Mouse (Mus musculus): ENCODE results near the gene Gm49396. TPM values are rescaled to one million over a fixed set of nuclear protein-coding genes. Genes with fewer than 3 reads are reported as not detected.
A peak's percentile ranks its signal among the peaks of the same experiment; 100 is the strongest.

The Gm49396 gene
- total and polyA plus RNA-seq, 3 experiments, result 2.6 to 4.7 (median 3.9) TPM

- DNase-seq (ENCODE audit: low spot score) (no peak), ATAC-seq (ENCODE audit: extremely low read depth, insufficient number of reproducible peaks, low FRiP score, poor library complexity, severe bottlenecking) (peak; percentile 45; the same call in 1 of the 2 replicates)
- Histone ChIP-seq H3K27me3 (ENCODE audit: insufficient read depth, low read length) (no peaks in the 10 kb centered on the region), H3K9me3 (replicated peaks) (no peaks in the 10 kb centered on the region), H3K4me1 (ENCODE audit: insufficient read depth, low read depth, low read length) (peaks cover 35% of the 10 kb centered on the region), H3K36me3 (replicated peaks) (peaks cover 66% of the 10 kb centered on the region), H3K4me3 (ENCODE audit: low read depth, low read length) (peak overlapping the region; percentile 78)
- TF ChIP-seq CTCF (IDR thresholded peaks at IDR 0.05; ENCODE audit: low read depth, low read length), result no peak
- no peak for TF ChIP-seq POLR2AphosphoS5 (IDR thresholded peaks at IDR 0.05; ENCODE audit: insufficient replicate concordance, low read depth, low read length)
- no peak for TF ChIP-seq TAL1 (conservative IDR thresholded peaks at IDR 0.05; ENCODE audit: low read depth, low read length)
- no peak for TF ChIP-seq GATA2 (IDR thresholded peaks at IDR 0.05; ENCODE audit: borderline replicate concordance, low read depth, low read length)
- no peak for TF ChIP-seq GATA1 (IDR thresholded peaks at IDR 0.05; ENCODE audit: borderline replicate concordance, low read length)
Observed at GRCm38 (mm10) chr7:30551445-30552101, 11.6 kb upstream of the Gm49396 start.

GRCm38 (mm10) chr7:30552102-30553020 lies 10.8 kb upstream of the Gm49396 start, which contains the start of the genes Hspb6 and Proser3:
Gene Hspb6, plus strand, starts transcription at chr7:30552178.
Gene Proser3, minus strand, starts transcription at chr7:30552299.
- Histone ChIP-seq H3K36me3 (replicated peaks) (peaks cover 70% of the 10 kb centered on the region), H3K4me3 (ENCODE audit: low read depth, low read length) (peak within 1 kb of the TSS; percentile 78), H3K27me3 (ENCODE audit: insufficient read depth, low read length) (no peaks in the 10 kb centered on the region), H3K9me3 (replicated peaks) (no peaks in the 10 kb centered on the region), H3K4me1 (ENCODE audit: insufficient read depth, low read depth, low read length) (peaks cover 35% of the 10 kb centered on the region)
- 0 out of 2 replicates have a peak, but pooled peaks have one; percentile 60 for TF ChIP-seq POLR2AphosphoS5 (IDR thresholded peaks at IDR 0.05; ENCODE audit: insufficient replicate concordance, low read depth, low read length)
- TF ChIP-seq GATA2 (IDR thresholded peaks at IDR 0.05; ENCODE audit: borderline replicate concordance, low read depth, low read length), result no peak
- no peak for TF ChIP-seq GATA1 (IDR thresholded peaks at IDR 0.05; ENCODE audit: borderline replicate concordance, low read length)
- TF ChIP-seq CTCF (IDR thresholded peaks at IDR 0.05; ENCODE audit: low read depth, low read length), result no peak
- DNase-seq (ENCODE audit: low spot score), result peak; percentile 96
- peak; percentile 94 for ATAC-seq (ENCODE audit: extremely low read depth, insufficient number of reproducible peaks, low FRiP score, poor library complexity, severe bottlenecking)

GRCm38 (mm10) chr7:30553021-30553589 lies 10.0 kb upstream of the Gm49396 start:
- H3K4me1 ChIP-seq (ENCODE audit: insufficient read depth, low read depth, low read length), result peaks cover 41% of the 10 kb centered on the region
- no peaks in the 10 kb centered on the region for H3K27me3 ChIP-seq (ENCODE audit: insufficient read depth, low read length)
- DNase-seq (ENCODE audit: low spot score) (no peak), ATAC-seq (ENCODE audit: extremely low read depth, insufficient number of reproducible peaks, low FRiP score, poor library complexity, severe bottlenecking) (no peak)
- no peaks in the 10 kb centered on the region for H3K9me3 ChIP-seq (replicated peaks)
- H3K36me3 ChIP-seq (replicated peaks), result peaks cover 72% of the 10 kb centered on the region
- TF ChIP-seq GATA2 (IDR thresholded peaks at IDR 0.05; ENCODE audit: borderline replicate concordance, low read depth, low read length) (no peak), CTCF (IDR thresholded peaks at IDR 0.05; ENCODE audit: low read depth, low read length) (no peak), POLR2AphosphoS5 (IDR thresholded peaks at IDR 0.05; ENCODE audit: insufficient replicate concordance, low read depth, low read length) (no peak), GATA1 (IDR thresholded peaks at IDR 0.05; ENCODE audit: borderline replicate concordance, low read length) (no peak), TAL1 (conservative IDR thresholded peaks at IDR 0.05; ENCODE audit: low read depth, low read length) (no peak)
- H3K4me3 ChIP-seq (ENCODE audit: low read depth, low read length), result peak overlapping the region; percentile 78

- DNase-seq (ENCODE audit: low spot score) (no peak), ATAC-seq (ENCODE audit: extremely low read depth, insufficient number of reproducible peaks, low FRiP score, poor library complexity, severe bottlenecking) (no peak)
- H3K27me3 ChIP-seq (ENCODE audit: insufficient read depth, low read length), result no peaks in the 10 kb centered on the region
- peaks cover 50% of the 10 kb centered on the region for H3K4me1 ChIP-seq (ENCODE audit: insufficient read depth, low read depth, low read length)
- no peak for TF ChIP-seq POLR2AphosphoS5 (IDR thresholded peaks at IDR 0.05; ENCODE audit: insufficient replicate concordance, low read depth, low read length)
- H3K4me3 ChIP-seq (ENCODE audit: low read depth, low read length), result no peak overlapping the region; the same call in 1 of the 2 replicates
- H3K36me3 ChIP-seq (replicated peaks), result peaks cover 65% of the 10 kb centered on the region
- no peaks in the 10 kb centered on the region for H3K9me3 ChIP-seq (replicated peaks)
Observed at GRCm38 (mm10) chr7:30553810-30554584, 9.1 kb upstream of the Gm49396 start.

GRCm38 (mm10) chr7:30556894-30557536 lies 6.1 kb upstream of the Gm49396 start:
- DNase-seq (ENCODE audit: low spot score), result no peak
- TF ChIP-seq TAL1 (conservative IDR thresholded peaks at IDR 0.05; ENCODE audit: low read depth, low read length) (no peak), GATA1 (IDR thresholded peaks at IDR 0.05; ENCODE audit: borderline replicate concordance, low read length) (no peak), POLR2AphosphoS5 (IDR thresholded peaks at IDR 0.05; ENCODE audit: insufficient replicate concordance, low read depth, low read length) (no peak), GATA2 (IDR thresholded peaks at IDR 0.05; ENCODE audit: borderline replicate concordance, low read depth, low read length) (no peak), CTCF (IDR thresholded peaks at IDR 0.05; ENCODE audit: low read depth, low read length) (no peak)
- peaks cover 59% of the 10 kb centered on the region for H3K36me3 ChIP-seq (replicated peaks)
- H3K4me1 ChIP-seq (ENCODE audit: insufficient read depth, low read depth, low read length), result peaks cover 48% of the 10 kb centered on the region
- no peaks in the 10 kb centered on the region for H3K9me3 ChIP-seq (replicated peaks)
- ATAC-seq (ENCODE audit: extremely low read depth, insufficient number of reproducible peaks, low FRiP score, poor library complexity, severe bottlenecking), result no peak
- H3K27me3 ChIP-seq (ENCODE audit: insufficient read depth, low read length), result no peaks in the 10 kb centered on the region
- H3K4me3 ChIP-seq (ENCODE audit: low read depth, low read length), result no peak overlapping the region
